Mouse (Mus musculus) small intestine, adult 2 months (tissue): ENCODE results near the gene Arl6. TPM values are rescaled to one million over a fixed set of nuclear protein-coding genes. Genes with fewer than 3 reads are reported as not detected.
A peak's percentile ranks its signal among the peaks of the same experiment; 100 is the strongest.

Experiments used
- H3K27ac ChIP-seq: fragments of 200-500 bp; 2 replicates; pipeline ENCODE4 v1.5.1; 2012; ENCODE audit warnings: low read depth, low read length, control low read depth, inconsistent platforms; ENCODE audit not compliant: insufficient read depth
- H3K27me3 ChIP-seq: fragments of 200-500 bp; 2 replicates; pipeline ENCODE4 v1.6.1; 2012; ENCODE audit warnings: mild to moderate bottlenecking, moderate library complexity, low read length, inconsistent platforms; ENCODE audit not compliant: control insufficient read depth, insufficient read depth
- H3K36me3 ChIP-seq: fragments of 200-500 bp; 2 replicates; pipeline ENCODE4 v1.6.1; 2012; ENCODE audit warnings: mild to moderate bottlenecking, low read length, control low read depth, inconsistent platforms; ENCODE audit not compliant: control insufficient read depth, insufficient read depth
- H3K4me1 ChIP-seq: fragments of 200-500 bp; 2 replicates; pipeline ENCODE4 v1.6.1; 2012; ENCODE audit warnings: low read length, inconsistent platforms, mixed read lengths; ENCODE audit not compliant: control insufficient read depth, insufficient read depth, insufficient read length
- H3K4me3 ChIP-seq: fragments of 200-500 bp; 2 replicates; pipeline ENCODE4 v1.5.1; 2012; ENCODE audit warnings: low read depth, mild to moderate bottlenecking, control low read depth, inconsistent platforms, low read length, moderate library complexity
- CTCF ChIP-seq: fragments of 200-500 bp; IDR thresholded peaks from 2 replicates; pipeline ENCODE4 v1.5.1; 2012; ENCODE audit warnings: low read depth, mild to moderate bottlenecking, control low read depth, inconsistent platforms, low read length, moderate library complexity, mixed read lengths; ENCODE audit not compliant: insufficient replicate concordance, insufficient read length; ENCODE audit errors: extremely low read depth
- POLR2A ChIP-seq: fragments of 200-500 bp; IDR thresholded peaks from 2 replicates; pipeline ENCODE4 v1.6.1; 2012; ENCODE audit warnings: low read depth, mild to moderate bottlenecking, control low read depth, inconsistent platforms, low read length, moderate library complexity
- WGBS: fragments of 180-500 bp; shearing (Covaris S2); methylation state at CpG from one replicate; pipeline ENCODE4 v1.1.7; 2018; 5-methylcytosine and 5-hydroxymethylcytosine counted together
- polyA plus RNA-seq: library from polyadenylated mRNA; depleted of rRNA; stranded (reverse); fragments of >200 nt; gene quantifications from 2 replicates; pipeline ENCODE4 v1.2.3, GENCODE M21; 2012

The Arl6 gene
- polyA plus RNA-seq, 1 experiment: 0.19 TPM

- Histone ChIP-seq H3K4me3 (no peak overlapping the region), H3K27me3 (no peaks in the 10 kb centered on the region), H3K36me3 (no peaks in the 10 kb centered on the region), H3K27ac (no peak overlapping the region), H3K4me1 (no peaks in the 10 kb centered on the region)
- TF ChIP-seq POLR2A (no peak), CTCF (no peak)
- WGBS: 86% methylated on average over 4 of the region's 4 CpGs
These were observed 53.4 kb downstream of the Arl6 start for GRCm38 (mm10) chr16:59585706-59586244.

- Histone ChIP-seq H3K27ac (no peak overlapping the region), H3K27me3 (no peaks in the 10 kb centered on the region), H3K4me1 (no peaks in the 10 kb centered on the region), H3K36me3 (no peaks in the 10 kb centered on the region), H3K4me3 (no peak overlapping the region)
- TF ChIP-seq CTCF (no peak), POLR2A (no peak)
- 81% methylated on average over 5 of the region's 5 CpGs for WGBS
These were observed 55.7 kb downstream of the Arl6 start for GRCm38 (mm10) chr16:59583515-59583914.

- TF ChIP-seq CTCF (no peak), POLR2A (no peak)
- Histone ChIP-seq H3K27me3 (no peaks in the 10 kb centered on the region), H3K36me3 (no peaks in the 10 kb centered on the region), H3K4me1 (no peaks in the 10 kb centered on the region), H3K27ac (no peak overlapping the region), H3K4me3 (no peak overlapping the region)
- 79% methylated on average over 8 of the region's 8 CpGs for WGBS
These were observed 60.0 kb downstream of the Arl6 start for GRCm38 (mm10) chr16:59579237-59579636.

- 85% methylated on average over 11 of the region's 11 CpGs for WGBS
- no peaks in the 10 kb centered on the region for H3K27me3 ChIP-seq
- no peak overlapping the region for H3K4me3 ChIP-seq
- no peak for TF ChIP-seq CTCF
- no peak for TF ChIP-seq POLR2A
- H3K4me1 ChIP-seq: peaks cover 4% of the 10 kb centered on the region
- no peaks in the 10 kb centered on the region for H3K36me3 ChIP-seq
- no peak overlapping the region for H3K27ac ChIP-seq
These were observed 65.2 kb downstream of the Arl6 start for GRCm38 (mm10) chr16:59573961-59574360.

- Histone ChIP-seq H3K27me3 (no peaks in the 10 kb centered on the region), H3K36me3 (no peaks in the 10 kb centered on the region), H3K4me1 (peaks cover 4% of the 10 kb centered on the region), H3K27ac (no peak overlapping the region), H3K4me3 (no peak overlapping the region)
- 73% methylated on average over 3 of the region's 3 CpGs for WGBS
- no peak for TF ChIP-seq POLR2A
- no peak for TF ChIP-seq CTCF
These were observed 66.5 kb downstream of the Arl6 start for GRCm38 (mm10) chr16:59572685-59573084.

- Histone ChIP-seq H3K36me3 (no peaks in the 10 kb centered on the region), H3K4me1 (peaks cover 4% of the 10 kb centered on the region), H3K4me3 (no peak overlapping the region), H3K27ac (0 out of 2 replicates have a peak overlapping the region, but pooled peaks have one; percentile 8), H3K27me3 (no peaks in the 10 kb centered on the region)
- TF ChIP-seq CTCF (no peak), POLR2A (no peak)
- 87% methylated on average over 8 of the region's 8 CpGs for WGBS
These were observed 68.4 kb downstream of the Arl6 start for GRCm38 (mm10) chr16:59570807-59571206.

GRCm38 (mm10) chr16:59569837-59570236 is 69.4 kb downstream of the Arl6 start:
- TF ChIP-seq POLR2A (no peak), CTCF (no peak)
- Histone ChIP-seq H3K36me3 (no peaks in the 10 kb centered on the region), H3K4me1 (peaks cover 4% of the 10 kb centered on the region), H3K27ac (no peak overlapping the region), H3K4me3 (no peak overlapping the region), H3K27me3 (no peaks in the 10 kb centered on the region)
- WGBS: 72% methylated on average over 8 of the region's 8 CpGs
